Mouse (Mus musculus): Measurements from ENCODE around the gene Gfi1. TPM values are rescaled to one million over a fixed set of nuclear protein-coding genes. Genes with fewer than 3 reads are reported as not detected.

Gene Gfi1
- polyA plus RNA-seq, 1 experiment from 2014 or later, result not detected

DNA sequence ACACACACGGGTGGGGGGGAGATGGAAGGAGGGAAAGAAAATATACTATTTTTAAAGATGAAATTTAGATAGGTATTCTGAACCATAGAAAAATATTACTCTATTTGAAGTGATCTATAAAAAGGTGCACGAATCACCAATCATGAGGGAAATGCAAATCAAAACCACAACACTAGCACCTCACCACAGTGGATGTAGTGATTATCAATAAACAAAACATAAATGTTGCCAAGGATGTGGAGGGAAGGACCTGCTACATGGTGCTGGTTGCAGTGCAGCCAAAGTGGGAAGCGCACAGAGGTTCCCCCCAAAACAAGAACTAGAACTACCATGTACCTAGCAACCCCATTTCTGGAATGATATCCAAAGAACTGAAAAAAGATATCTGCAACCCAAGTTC, 30.8 kb downstream of the Gfi1 start:
- Histone ChIP-seq H3K4me2 (ENCODE audit: low read length) (no peak overlapping the region), H3K4me1 (ENCODE audit: control insufficient read depth, insufficient read depth, low read length) (no peaks in the 10 kb centered on the region), H3K9ac (ENCODE audit: low read depth, low read length) (no peak overlapping the region), H3K27me3 (ENCODE audit: control insufficient read depth, insufficient read depth, low read depth, low read length) (no peaks in the 10 kb centered on the region), H3K36me3 (ENCODE audit: control insufficient read depth, insufficient read depth, low read length) (no peaks in the 10 kb centered on the region), H3K9me3 (replicated peaks; ENCODE audit: control insufficient read depth, low read length, poor library complexity, severe bottlenecking) (no peaks in the 10 kb centered on the region), H3K27ac (ENCODE audit: low read length) (no peak overlapping the region), H3K4me3 (ENCODE audit: low read depth, low read length) (no peak overlapping the region)
- ATAC-seq, result no peak
- 97% methylated on average over 2 of the region's 3 CpGs for WGBS

DNA sequence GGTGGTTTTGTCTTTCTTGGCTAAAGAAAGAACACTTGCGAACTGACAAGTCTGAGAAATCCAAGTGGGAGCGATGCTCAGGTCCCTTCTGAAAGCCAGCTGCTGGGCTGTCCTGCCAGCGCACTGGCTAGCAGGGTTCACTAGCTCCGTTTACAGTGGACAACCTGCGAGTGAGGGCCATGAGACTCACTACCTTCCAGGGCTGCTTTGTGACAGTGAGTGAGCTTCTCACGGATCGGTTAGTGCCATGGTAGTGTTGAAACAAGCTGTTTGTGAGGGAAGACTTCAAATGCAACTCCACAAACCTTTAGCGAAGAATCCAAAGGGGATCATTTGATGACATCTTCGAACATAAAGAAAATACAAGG, 37.4 kb downstream of the Gfi1 start:
- peak; percentile 74 for ATAC-seq
- Histone ChIP-seq H3K4me1 (ENCODE audit: control insufficient read depth, insufficient read depth, low read length) (peaks cover 6% of the 10 kb centered on the region), H3K9me3 (replicated peaks; ENCODE audit: control insufficient read depth, low read length, poor library complexity, severe bottlenecking) (no peaks in the 10 kb centered on the region), H3K4me3 (ENCODE audit: low read depth, low read length) (peak overlapping the region; percentile 49), H3K27me3 (ENCODE audit: control insufficient read depth, insufficient read depth, low read depth, low read length) (peaks cover 3% of the 10 kb centered on the region; the same call in 1 of the 2 replicates), H3K9ac (ENCODE audit: low read depth, low read length) (peak overlapping the region; percentile 63), H3K27ac (ENCODE audit: low read length) (peak overlapping the region; percentile 23), H3K36me3 (ENCODE audit: control insufficient read depth, insufficient read depth, low read length) (no peaks in the 10 kb centered on the region), H3K4me2 (ENCODE audit: low read length) (peak overlapping the region; percentile 70)
- whole genome bisulfite sequencing, result 21% methylated on average over 9 of the region's 9 CpGs

DNA sequence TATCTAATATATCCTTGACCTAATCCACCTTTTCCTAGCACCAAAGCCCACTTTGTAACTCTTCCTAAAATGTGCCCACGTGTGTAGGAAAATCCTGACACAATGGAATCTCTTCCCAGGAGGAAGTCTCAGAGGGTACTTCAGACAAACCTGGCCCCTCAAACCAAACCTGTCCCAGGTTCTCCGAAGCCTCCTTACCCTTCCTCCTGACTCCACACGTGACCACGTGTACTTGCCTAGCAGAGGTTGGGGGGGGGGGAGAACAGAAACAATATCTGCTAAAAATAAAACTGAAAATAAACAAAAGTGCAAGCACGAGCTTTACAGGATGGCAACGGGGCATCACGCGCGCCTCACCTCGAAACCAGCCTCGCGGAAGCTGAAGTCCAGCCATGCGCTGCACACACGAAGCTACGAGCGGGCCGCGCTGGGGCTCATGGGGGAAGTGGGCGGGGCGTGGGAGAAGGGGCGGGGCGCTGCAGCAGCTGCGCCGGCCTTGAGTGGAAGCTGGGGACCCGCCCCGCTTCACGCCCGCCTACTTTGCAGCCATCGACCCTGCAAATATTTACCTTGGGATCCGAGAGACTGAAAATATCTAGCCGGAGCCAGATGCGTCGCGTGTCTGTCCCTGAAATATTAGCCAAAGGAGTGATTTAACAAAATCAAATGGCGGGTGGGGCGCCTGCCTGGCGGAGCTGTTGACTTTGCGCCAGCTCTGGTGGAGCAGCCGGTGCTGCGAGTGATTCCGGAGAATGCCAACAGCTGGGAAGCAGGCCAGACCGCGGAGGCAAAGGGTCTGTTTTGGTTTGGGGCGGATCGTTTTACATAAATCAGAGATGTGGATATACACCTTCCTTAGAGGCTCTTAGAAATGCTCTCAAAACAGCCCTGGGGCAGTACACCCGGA, 38.0 kb downstream of the Gfi1 start:
- peak; percentile 96 for ATAC-seq
- H3K27me3 ChIP-seq (ENCODE audit: control insufficient read depth, insufficient read depth, low read depth, low read length), result peaks cover 3% of the 10 kb centered on the region; the same call in 1 of the 2 replicates
- WGBS, result 16% methylated on average over 46 of the region's 46 CpGs
- H3K4me3 ChIP-seq (ENCODE audit: low read depth, low read length), result peak overlapping the region; percentile 49
- peak overlapping the region; percentile 63 for H3K9ac ChIP-seq (ENCODE audit: low read depth, low read length)
- H3K27ac ChIP-seq (ENCODE audit: low read length), result peak overlapping the region; percentile 23
- peaks cover 6% of the 10 kb centered on the region for H3K4me1 ChIP-seq (ENCODE audit: control insufficient read depth, insufficient read depth, low read length)
- H3K4me2 ChIP-seq (ENCODE audit: low read length), result peak overlapping the region; percentile 70
- no peaks in the 10 kb centered on the region for H3K36me3 ChIP-seq (ENCODE audit: control insufficient read depth, insufficient read depth, low read length)
- no peaks in the 10 kb centered on the region for H3K9me3 ChIP-seq (replicated peaks; ENCODE audit: control insufficient read depth, low read length, poor library complexity, severe bottlenecking)

DNA sequence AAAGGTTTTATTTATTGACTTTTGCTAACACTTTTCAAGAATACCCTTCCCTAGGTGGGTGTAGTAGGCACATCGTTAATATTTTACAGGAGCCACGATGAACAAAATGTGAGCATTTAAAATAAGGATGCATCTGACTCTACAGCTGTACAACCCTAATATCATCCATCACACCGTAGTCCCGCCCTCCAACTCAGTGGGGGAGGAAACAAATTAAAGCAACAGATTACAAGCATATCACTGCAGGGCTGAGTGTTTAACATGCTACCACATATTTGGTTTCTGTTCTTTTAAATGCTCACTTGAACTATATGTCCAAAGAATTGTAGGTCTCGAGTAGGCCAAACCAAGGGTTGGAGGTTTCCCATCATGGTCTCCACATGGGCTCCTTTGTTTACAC, 38.7 kb downstream of the Gfi1 start:
- H3K9me3 ChIP-seq (replicated peaks; ENCODE audit: control insufficient read depth, low read length, poor library complexity, severe bottlenecking), result no peaks in the 10 kb centered on the region
- H3K9ac ChIP-seq (ENCODE audit: low read depth, low read length), result no peak overlapping the region
- no peak for ATAC-seq
- H3K4me3 ChIP-seq (ENCODE audit: low read depth, low read length), result no peak overlapping the region
- peaks cover 6% of the 10 kb centered on the region for H3K4me1 ChIP-seq (ENCODE audit: control insufficient read depth, insufficient read depth, low read length)
- WGBS, result 97% methylated on average over 5 of the region's 5 CpGs
- H3K36me3 ChIP-seq (ENCODE audit: control insufficient read depth, insufficient read depth, low read length), result no peaks in the 10 kb centered on the region
- peaks cover 3% of the 10 kb centered on the region; the same call in 1 of the 2 replicates for H3K27me3 ChIP-seq (ENCODE audit: control insufficient read depth, insufficient read depth, low read depth, low read length)
- peak overlapping the region; percentile 70 for H3K4me2 ChIP-seq (ENCODE audit: low read length)
- no peak overlapping the region for H3K27ac ChIP-seq (ENCODE audit: low read length)

DNA sequence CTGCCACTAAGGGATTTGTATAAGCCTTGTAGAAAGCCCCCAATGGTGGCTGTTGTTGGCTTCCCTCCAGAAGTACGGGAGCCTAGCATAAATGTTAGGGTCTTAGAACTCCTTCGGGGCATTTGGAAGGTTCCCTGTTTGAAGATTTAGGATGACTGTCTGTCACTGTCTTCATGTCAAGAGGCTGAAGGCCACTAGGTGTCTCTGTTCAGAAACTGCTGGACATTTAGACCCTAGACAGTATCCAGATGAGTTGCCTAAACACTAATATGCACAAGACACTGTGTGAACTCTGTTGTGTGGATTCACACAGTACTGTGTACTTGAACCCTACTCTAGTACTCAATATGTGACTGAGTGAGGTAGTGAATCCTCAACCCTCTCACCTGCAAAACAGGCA, 41.5 kb downstream of the Gfi1 start:
- ATAC-seq, result no peak
- H3K9ac ChIP-seq (ENCODE audit: low read depth, low read length), result no peak overlapping the region
- H3K4me1 ChIP-seq (ENCODE audit: control insufficient read depth, insufficient read depth, low read length), result peaks cover 6% of the 10 kb centered on the region
- H3K4me2 ChIP-seq (ENCODE audit: low read length), result no peak overlapping the region
- H3K9me3 ChIP-seq (replicated peaks; ENCODE audit: control insufficient read depth, low read length, poor library complexity, severe bottlenecking), result no peaks in the 10 kb centered on the region
- 82% methylated on average over 2 of the region's 2 CpGs for WGBS
- H3K27me3 ChIP-seq (ENCODE audit: control insufficient read depth, insufficient read depth, low read depth, low read length), result peaks cover 3% of the 10 kb centered on the region; the same call in 1 of the 2 replicates
- no peak overlapping the region for H3K4me3 ChIP-seq (ENCODE audit: low read depth, low read length)
- no peaks in the 10 kb centered on the region for H3K36me3 ChIP-seq (ENCODE audit: control insufficient read depth, insufficient read depth, low read length)
- no peak overlapping the region for H3K27ac ChIP-seq (ENCODE audit: low read length)

DNA sequence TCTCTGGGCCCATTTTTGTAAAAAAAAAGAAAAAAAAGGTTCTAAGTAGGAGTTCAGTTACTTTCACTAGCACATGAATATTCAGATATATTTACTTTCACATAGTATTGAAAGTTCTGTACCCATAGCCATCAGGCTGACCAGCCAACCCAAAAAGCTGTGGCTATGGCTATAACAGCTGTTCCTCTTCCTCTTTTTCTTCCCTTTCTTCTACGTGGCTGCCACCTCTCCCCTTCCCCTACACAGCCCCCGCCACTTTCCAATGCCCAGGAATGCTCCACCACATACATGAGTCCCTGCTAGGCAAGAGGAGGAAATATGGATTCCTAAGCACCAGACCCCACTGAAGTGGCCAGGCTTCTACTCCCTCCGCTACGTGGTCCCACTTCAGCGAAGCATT, 44.5 kb downstream of the Gfi1 start:
- no peak overlapping the region for H3K4me3 ChIP-seq (ENCODE audit: low read depth, low read length)
- 84% methylated on average over 5 of the region's 5 CpGs for WGBS
- no peaks in the 10 kb centered on the region for H3K9me3 ChIP-seq (replicated peaks; ENCODE audit: control insufficient read depth, low read length, poor library complexity, severe bottlenecking)
- no peaks in the 10 kb centered on the region for H3K36me3 ChIP-seq (ENCODE audit: control insufficient read depth, insufficient read depth, low read length)
- no peaks in the 10 kb centered on the region for H3K27me3 ChIP-seq (ENCODE audit: control insufficient read depth, insufficient read depth, low read depth, low read length)
- no peaks in the 10 kb centered on the region for H3K4me1 ChIP-seq (ENCODE audit: control insufficient read depth, insufficient read depth, low read length)
- no peak for ATAC-seq
- H3K9ac ChIP-seq (ENCODE audit: low read depth, low read length), result no peak overlapping the region
- no peak overlapping the region for H3K27ac ChIP-seq (ENCODE audit: low read length)
- no peak overlapping the region for H3K4me2 ChIP-seq (ENCODE audit: low read length)

DNA sequence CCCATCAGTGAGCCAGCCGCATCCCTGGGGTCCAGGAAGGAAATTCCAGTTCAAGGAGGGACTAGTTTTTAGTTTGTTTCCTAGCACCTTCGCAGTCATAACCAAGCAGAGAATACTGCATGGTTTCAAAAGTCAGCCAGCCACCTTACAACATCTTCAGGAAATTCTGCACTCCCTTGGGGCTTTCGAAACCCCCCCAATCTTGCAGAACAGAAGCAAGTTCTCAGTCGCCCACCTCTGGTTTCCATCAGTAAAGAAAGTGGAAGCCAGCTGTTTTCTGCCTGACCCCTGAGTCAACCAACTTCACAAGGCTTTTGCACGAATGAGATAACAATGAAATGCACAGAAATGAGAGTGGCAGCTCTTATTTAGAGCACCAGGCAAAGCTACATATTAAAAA, 47.4 kb downstream of the Gfi1 start:
- Histone ChIP-seq H3K4me3 (ENCODE audit: low read depth, low read length) (no peak overlapping the region), H3K27me3 (ENCODE audit: control insufficient read depth, insufficient read depth, low read depth, low read length) (no peaks in the 10 kb centered on the region), H3K4me2 (ENCODE audit: low read length) (no peak overlapping the region), H3K36me3 (ENCODE audit: control insufficient read depth, insufficient read depth, low read length) (no peaks in the 10 kb centered on the region), H3K27ac (ENCODE audit: low read length) (no peak overlapping the region), H3K9ac (ENCODE audit: low read depth, low read length) (no peak overlapping the region), H3K4me1 (ENCODE audit: control insufficient read depth, insufficient read depth, low read length) (no peaks in the 10 kb centered on the region), H3K9me3 (replicated peaks; ENCODE audit: control insufficient read depth, low read length, poor library complexity, severe bottlenecking) (no peaks in the 10 kb centered on the region)
- 69% methylated on average over 5 of the region's 5 CpGs for WGBS
- no peak for ATAC-seq

Other genes with a start within 250 kb of the Gfi1 start
- gene Gm42669, start 218.4 kb downstream of the Gfi1 start, polyA plus RNA-seq (2015; fragmentation: Nextera tagmentation; extraction: Ambion mirVana), result 0.73 and 0.81 TPM in 2 replicates
- 0.29 and 0.46 TPM in 2 replicates for gene 1700028K03Rik, start 191.3 kb downstream of the Gfi1 start, polyA plus RNA-seq (2015; fragmentation: Nextera tagmentation; extraction: Ambion mirVana)
- 26.2 and 26.4 TPM in 2 replicates for gene Rpap2, start 128.7 kb downstream of the Gfi1 start, polyA plus RNA-seq (2015; fragmentation: Nextera tagmentation; extraction: Ambion mirVana)
- gene Glmn, start 128.1 kb downstream of the Gfi1 start, polyA plus RNA-seq (2015; fragmentation: Nextera tagmentation; extraction: Ambion mirVana), result 39.8 and 40.4 TPM in 2 replicates
- gene Ube2d2b, start 104.1 kb upstream of the Gfi1 start, polyA plus RNA-seq (2015; fragmentation: Nextera tagmentation; extraction: Ambion mirVana), result 0.10 and 0.16 TPM in 2 replicates
- 43.0 and 46.5 TPM in 2 replicates for gene Evi5, start 149.1 kb upstream of the Gfi1 start, polyA plus RNA-seq (2015; fragmentation: Nextera tagmentation; extraction: Ambion mirVana)
- 62.5 and 72.6 TPM in 2 replicates for gene Rpl5, start 174.5 kb upstream of the Gfi1 start, polyA plus RNA-seq (2015; fragmentation: Nextera tagmentation; extraction: Ambion mirVana)

Data from midbrain, embryonic 16.5 days (tissue).